Mouse (Mus musculus) CH12.LX (cell line): ENCODE results near the gene Anp32a. TPM values are rescaled to one million over a fixed set of nuclear protein-coding genes. Genes with fewer than 3 reads are reported as not detected.

Experiments
- DNase-seq: peaks from one replicate; pipeline ENCODE4 v3.0.0-alpha.2; 2013; ENCODE audit errors: extremely low read depth
- H3K27ac ChIP-seq: 2 replicates; pipeline ENCODE4 v1.5.1; 2012; ENCODE audit warnings: low read depth, mild to moderate bottlenecking, control low read depth, moderate library complexity; ENCODE audit not compliant: insufficient read depth
- H3K27me3 ChIP-seq: replicated peaks from 2 replicates; pipeline ENCODE3; 2012; ENCODE audit warnings: inconsistent platforms
- H3K36me3 ChIP-seq, 2 experiments: replicated peaks in 1 of 2; 2 replicates each; pipeline versions ENCODE3 to v1.6.1; 2012; ENCODE audit warnings: inconsistent platforms in 1 of 2, low read length in 1 of 2, mild to moderate bottlenecking in 1 of 2, mixed read lengths in 1 of 2, moderate library complexity in 1 of 2; ENCODE audit not compliant: control insufficient read depth in 1 of 2, insufficient read depth in 1 of 2
- H3K4me1 ChIP-seq, 2 experiments: 2 replicates each; pipeline ENCODE4 v1.6.1; 2012; ENCODE audit warnings: inconsistent platforms in 1 of 2, moderate library complexity in 1 of 2; ENCODE audit not compliant: insufficient read depth in 2 of 2, control insufficient read depth in 1 of 2
- H3K4me2 ChIP-seq: 2 replicates; pipeline ENCODE4 v1.6.1; 2012; ENCODE audit warnings: low read depth, mild to moderate bottlenecking, control low read depth; ENCODE audit not compliant: poor library complexity, insufficient read depth, severe bottlenecking
- H3K4me3 ChIP-seq, 3 experiments: fragments of 150-350 bp in 1 of 3; sonication (generic) in 1 of 3; replicated peaks in 1 of 3; 2 replicates each; pipeline versions ENCODE3 to v1.5.1; 2011 to 2012; ENCODE audit warnings: low read depth in 2 of 3, low read length in 2 of 3, mild to moderate bottlenecking in 2 of 3, moderate library complexity in 2 of 3, control low read depth in 1 of 3, improper control_type of control experiment in 1 of 3, inconsistent platforms in 1 of 3, mixed read lengths in 1 of 3; ENCODE audit not compliant: poor library complexity in 1 of 3
- H3K79me2 ChIP-seq: replicated peaks from 2 replicates; pipeline ENCODE4 v1.6.1; 2012; ENCODE audit warnings: mild to moderate bottlenecking, moderate library complexity; ENCODE audit not compliant: control insufficient read depth, poor library complexity, insufficient read depth, severe bottlenecking; ENCODE audit errors: extremely low read depth
- H3K9ac ChIP-seq: 2 replicates; pipeline ENCODE4 v1.6.1; 2012; ENCODE audit warnings: low read depth, mild to moderate bottlenecking, control low read depth, moderate library complexity; ENCODE audit not compliant: insufficient read depth
- H3K9me3 ChIP-seq: replicated peaks from 2 replicates; pipeline ENCODE3; 2012; ENCODE audit warnings: low read length, inconsistent platforms, mixed read lengths
- BHLHE40 ChIP-seq: IDR thresholded peaks from 2 replicates; pipeline ENCODE4 v1.6.1; 2011; ENCODE audit warnings: mild to moderate bottlenecking, low read depth, low read length, improper control_type of control experiment
- CHD1 ChIP-seq: IDR thresholded peaks from 2 replicates; pipeline ENCODE4 v1.6.1; 2012; ENCODE audit warnings: low read depth, low read length, improper control_type of control experiment, inconsistent platforms
- CHD2 ChIP-seq: IDR thresholded peaks from 2 replicates; pipeline ENCODE4 v1.6.1; 2011; ENCODE audit warnings: low read length, improper control_type of control experiment
- CTCF ChIP-seq, 2 experiments: IDR thresholded peaks in 1 of 2; conservative IDR thresholded peaks in 1 of 2; 2 replicates each; pipeline ENCODE4 v1.5.1; 2011 to 2012; ENCODE audit warnings: low read depth in 2 of 2, low read length in 2 of 2, improper control_type of control experiment in 1 of 2, inconsistent platforms in 1 of 2, mild to moderate bottlenecking in 1 of 2, moderate library complexity in 1 of 2
- E2F4 ChIP-seq: IDR thresholded peaks from 2 replicates; pipeline ENCODE4 v1.6.1; 2011; ENCODE audit warnings: low read depth, low read length, improper control_type of control experiment; ENCODE audit not compliant: insufficient replicate concordance
- ELF1 ChIP-seq: IDR thresholded peaks from 2 replicates; pipeline ENCODE4 v1.6.1; 2014; ENCODE audit warnings: low read depth, mild to moderate bottlenecking, inconsistent platforms, low read length, improper control_type of control experiment
- EP300 ChIP-seq: IDR thresholded peaks from 2 replicates; pipeline ENCODE4 v1.6.1; 2011; ENCODE audit warnings: low read length, improper control_type of control experiment
- ETS1 ChIP-seq: conservative IDR thresholded peaks from 2 replicates; pipeline ENCODE4 v1.6.1; 2012; ENCODE audit warnings: low read depth, mild to moderate bottlenecking, inconsistent platforms, low read length, improper control_type of control experiment, moderate library complexity
- GABPA ChIP-seq: IDR thresholded peaks from 2 replicates; pipeline ENCODE4 v1.6.1; 2012; ENCODE audit warnings: low read depth, low read length, improper control_type of control experiment, inconsistent platforms; ENCODE audit not compliant: insufficient replicate concordance
- HCFC1 ChIP-seq: IDR thresholded peaks from 2 replicates; pipeline ENCODE4 v1.6.1; 2012; ENCODE audit warnings: low read depth, mild to moderate bottlenecking, inconsistent platforms, low read length, improper control_type of control experiment
- IRF4 ChIP-seq: IDR thresholded peaks from 2 replicates; pipeline ENCODE4 v1.6.1; 2014; ENCODE audit warnings: low read depth, mild to moderate bottlenecking, inconsistent platforms, low read length, improper control_type of control experiment
- JUN ChIP-seq: IDR thresholded peaks from 2 replicates; pipeline ENCODE4 v1.6.1; 2011; ENCODE audit warnings: low read depth, mild to moderate bottlenecking, low read length, improper control_type of control experiment, moderate library complexity; ENCODE audit not compliant: insufficient read depth
- JUND ChIP-seq: conservative IDR thresholded peaks from 2 replicates; pipeline ENCODE4 v1.6.1; 2011; ENCODE audit warnings: low read depth, low read length, improper control_type of control experiment
- KAT2A ChIP-seq: IDR thresholded peaks from 2 replicates; pipeline ENCODE4 v1.6.1; 2012; ENCODE audit warnings: low read length, improper control_type of control experiment, inconsistent platforms; ENCODE audit not compliant: insufficient replicate concordance
- MAFK ChIP-seq: IDR thresholded peaks from 2 replicates; pipeline ENCODE4 v1.6.1; 2011; ENCODE audit warnings: low read length, improper control_type of control experiment; ENCODE audit not compliant: insufficient replicate concordance
- MAX ChIP-seq: IDR thresholded peaks from 2 replicates; pipeline ENCODE4 v1.6.1; 2011; ENCODE audit warnings: low read length, improper control_type of control experiment
- MAZ ChIP-seq: IDR thresholded peaks from 2 replicates; pipeline ENCODE4 v1.6.1; 2012; ENCODE audit warnings: low read depth, mild to moderate bottlenecking, inconsistent platforms, low read length, improper control_type of control experiment, moderate library complexity
- MEF2A ChIP-seq: IDR thresholded peaks from 2 replicates; pipeline ENCODE4 v1.6.1; 2014; ENCODE audit warnings: low read depth, mild to moderate bottlenecking, inconsistent platforms, low read length, improper control_type of control experiment, borderline replicate concordance
- MYC ChIP-seq: IDR thresholded peaks from 2 replicates; pipeline ENCODE4 v1.6.1; 2011; ENCODE audit warnings: low read depth, mild to moderate bottlenecking, improper control_type of control experiment, low read length
- NRF1 ChIP-seq: IDR thresholded peaks from 2 replicates; pipeline ENCODE4 v1.6.1; 2014; ENCODE audit warnings: low read depth, mild to moderate bottlenecking, inconsistent platforms, low read length, improper control_type of control experiment, moderate library complexity
- PAX5 ChIP-seq: IDR thresholded peaks from 2 replicates; pipeline ENCODE4 v1.6.1; 2012; ENCODE audit warnings: low read length, inconsistent platforms, mixed read lengths
- POLR2A ChIP-seq: IDR thresholded peaks from 2 replicates; pipeline ENCODE4 v1.6.1; 2011; ENCODE audit warnings: low read depth, mild to moderate bottlenecking, improper control_type of control experiment, low read length
- POLR2AphosphoS2 ChIP-seq: IDR thresholded peaks from 2 replicates; pipeline ENCODE4 v1.6.1; 2011; ENCODE audit warnings: low read depth, low read length, improper control_type of control experiment
- RCOR1 ChIP-seq: conservative IDR thresholded peaks from 2 replicates; pipeline ENCODE4 v1.6.1; 2012; ENCODE audit warnings: low read depth, mild to moderate bottlenecking, inconsistent platforms, low read length, improper control_type of control experiment
- SIN3A ChIP-seq: IDR thresholded peaks from 2 replicates; pipeline ENCODE4 v1.6.1; 2012; ENCODE audit warnings: low read length, improper control_type of control experiment, inconsistent platforms
- SMC3 ChIP-seq: IDR thresholded peaks from 2 replicates; pipeline ENCODE4 v1.6.1; 2011; ENCODE audit warnings: low read depth, low read length, improper control_type of control experiment
- TBP ChIP-seq: conservative IDR thresholded peaks from 2 replicates; pipeline ENCODE4 v1.6.1; 2011; ENCODE audit warnings: low read depth, low read length, improper control_type of control experiment
- TCF12 ChIP-seq: IDR thresholded peaks from 2 replicates; pipeline ENCODE4 v1.6.1; 2014; ENCODE audit warnings: low read depth, mild to moderate bottlenecking, inconsistent platforms, low read length, improper control_type of control experiment
- UBTF ChIP-seq: IDR thresholded peaks from 2 replicates; pipeline ENCODE4 v1.6.1; 2012; ENCODE audit warnings: low read depth, mild to moderate bottlenecking, inconsistent platforms, low read length, improper control_type of control experiment, moderate library complexity
- USF1 ChIP-seq: IDR thresholded peaks from 2 replicates; pipeline ENCODE4 v1.6.1; 2014; ENCODE audit warnings: low read depth, mild to moderate bottlenecking, inconsistent platforms, low read length, improper control_type of control experiment
- USF2 ChIP-seq: conservative IDR thresholded peaks from 2 replicates; pipeline ENCODE4 v1.6.1; 2011; ENCODE audit warnings: low read depth, low read length, improper control_type of control experiment
- ZKSCAN1 ChIP-seq: IDR thresholded peaks from 2 replicates; pipeline ENCODE4 v1.6.1; 2012; ENCODE audit warnings: low read depth, inconsistent platforms, low read length, improper control_type of control experiment, borderline replicate concordance
- dilution Hi-C: fragments of 300-500 bp; cut with MboI; formaldehyde crosslinking; loops from 2 replicates; pipeline ENCODE4 v1.14.3; 2020; ENCODE audit warnings: low sequenced_read_pairs; ENCODE audit not compliant: extremely low pct_unique_long_range_greater_than_20kb, extremely low pct_ligation_motif_present
- in situ Hi-C: fragments of 300-500 bp; cut with MboI; formaldehyde crosslinking; loops from 3 replicates; pipeline ENCODE4 v1.14.3; 2019; ENCODE audit warnings: low sequenced_read_pairs, low pct_ligation_motif_present, low pct_unique_long_range_greater_than_20kb, mixed read lengths
- polyA plus RNA-seq: library from polyadenylated mRNA; unstranded; fragments of >175 nt; gene quantifications from 2 replicates; pipeline ENCODE4 v1.2.1, GENCODE M21; 2012; ENCODE audit warnings: low read depth; ENCODE audit not compliant: insufficient read length
- total RNA-seq, 2 experiments: library from RNA; depleted of rRNA; stranded (reverse); fragments of 300-350 nt in 1 of 2; fragments of >200 nt in 1 of 2; gene quantifications; 2 replicates each; pipeline ENCODE4 v1.2.3; 2012 to 2014

Gene Anp32a
- total and polyA plus RNA-seq, 3 experiments = 585 to 1,207 (median 869) TPM

- TF ChIP-seq MEF2A = no peak
- TF ChIP-seq ELF1 = no peak
- no peak for TF ChIP-seq CTCF (conservative IDR thresholded peaks at IDR 0.05 in 1 of 2, IDR thresholded peaks at IDR 0.05 in 1 of 2; ENCODE audit: low read depth in 2 of 2, low read length in 2 of 2)
- TF ChIP-seq TCF12 = no peak
- TF ChIP-seq UBTF = no peak
- TF ChIP-seq MAFK = no peak
- TF ChIP-seq EP300 = no peak
- TF ChIP-seq BHLHE40 = peak; percentile 56
- peak; percentile 53 for TF ChIP-seq MAZ
- no peak for TF ChIP-seq HCFC1
- no peak for TF ChIP-seq GABPA
- TF ChIP-seq POLR2A = peak; percentile 15; the same call in 1 of the 2 replicates
These were observed 778 bp downstream of the Anp32a start (continued) for GRCm38 (mm10) chr9:62341701-62342440.

GRCm38 (mm10) chr9:62342441-62343191 lies 1.5 kb downstream of the Anp32a start:
- Histone ChIP-seq H3K27me3 (no peaks in the 10 kb centered on the region), H3K27ac (peak overlapping the region; percentile 88), H3K9ac (peak overlapping the region; percentile 95), H3K9me3 (no peaks in the 10 kb centered on the region), H3K4me3 (peak overlapping the region; percentile 91 to 100 (median 92)), H3K36me3 (peaks cover 3 to 16% of the 10 kb centered on the region in 2 experiments), H3K4me1 (peaks cover 9 to 19% of the 10 kb centered on the region in 2 experiments), H3K4me2 (peak overlapping the region; percentile 27), H3K79me2 (peaks cover 84% of the 10 kb centered on the region)
- peak; percentile 54 for DNase-seq
- dilution Hi-C loops (no loop called here), in situ Hi-C loops (no loop called here)
- TF ChIP-seq MEF2A (peak; percentile 50; the same call in 1 of the 2 replicates), BHLHE40 (peak; percentile 50), HCFC1 (0 out of 2 replicates have a peak, but pooled peaks have one; percentile 11), CHD1 (no peak; the same call in 1 of the 2 replicates), E2F4 (no peak), MAFK (no peak), USF2 (no peak), SMC3 (no peak), SIN3A (peak; percentile 73; the same call in 1 of the 2 replicates), KAT2A (no peak), TBP (no peak), MAZ (no peak; the same call in 1 of the 2 replicates), MYC (no peak; the same call in none of the 2 replicates), EP300 (peak; percentile 28; the same call in 1 of the 2 replicates), ELF1 (no peak), GABPA (no peak), CTCF (conservative IDR thresholded peaks at IDR 0.05 in 1 of 2, IDR thresholded peaks at IDR 0.05 in 1 of 2; ENCODE audit: low read depth in 2 of 2, low read length in 2 of 2) (no peak), USF1 (no peak), RCOR1 (no peak), JUN (no peak), PAX5 (no peak), JUND (no peak), POLR2AphosphoS2 (no peak), ZKSCAN1 (no peak), UBTF (peak; percentile 70; the same call in 1 of the 2 replicates), MAX (peak; percentile 36), ETS1 (no peak), NRF1 (no peak), CHD2 (no peak), POLR2A (peak; percentile 24; the same call in 1 of the 2 replicates), IRF4 (no peak)
